Mouse (Mus musculus) embryonic fibroblast, embryonic 13.5 days (primary cell): ENCODE data around the gene Rnf43.

Experiments used
- CTCF ChIP-seq: IDR thresholded peaks from 2 replicates; pipeline ENCODE4 v1.5.1; 2011; ENCODE audit warnings: mild to moderate bottlenecking, control low read depth, low read length, moderate library complexity, borderline replicate concordance; ENCODE audit not compliant: insufficient read depth
- POLR2A ChIP-seq: IDR thresholded peaks from 2 replicates; pipeline ENCODE4 v1.6.1; 2011; ENCODE audit warnings: low read depth, mild to moderate bottlenecking, control low read depth, low read length, moderate library complexity

GRCm38 (mm10) chr11:87704289-87704688 is 41.8 kb downstream of the Rnf43 start:
- TF ChIP-seq CTCF (no peak), POLR2A (no peak)
